Mouse (Mus musculus): ENCODE measurements around the gene Fam217b.

DNA sequence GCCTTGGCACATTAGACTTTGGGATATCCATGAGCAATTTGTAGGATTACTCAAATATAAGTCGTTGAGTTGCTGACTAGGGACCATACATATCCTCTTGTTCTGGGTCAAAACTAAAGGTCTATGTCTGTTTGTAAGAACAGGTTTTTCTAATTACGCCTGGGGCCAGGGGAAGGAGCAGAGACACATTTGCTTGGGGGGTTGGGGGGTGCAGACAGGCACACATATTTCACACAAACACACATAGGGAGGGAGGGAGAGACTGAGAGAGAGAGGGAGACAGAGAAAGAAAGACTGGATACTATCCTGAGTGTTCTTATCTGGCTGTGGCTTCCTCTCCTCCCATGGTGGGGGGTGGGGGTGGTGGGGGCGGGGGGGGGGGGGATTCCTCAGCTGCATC is 7.9 kb downstream of the Fam217b start:
- no peak for TF ChIP-seq CTCF (IDR thresholded peaks at IDR 0.05; ENCODE audit: low read depth, low read length)
- TF ChIP-seq POLR2A (IDR thresholded peaks at IDR 0.05; ENCODE audit: borderline replicate concordance, low read depth, low read length): no peak

Measured in bone marrow macrophage, adult 2 months (primary cell).